Mouse (Mus musculus) thymus, adult 2 months (tissue): ENCODE results near the gene Cast. TPM values are rescaled to one million over a fixed set of nuclear protein-coding genes. Genes with fewer than 3 reads are reported as not detected.

Experiments used
- DNase-seq: peaks from one replicate; pipeline ENCODE4 v3.0.0; 2021
- H3K27ac ChIP-seq: fragments of 200-500 bp; 2 replicates; pipeline ENCODE4 v1.5.1; 2012; ENCODE audit warnings: low read length, control low read depth; ENCODE audit not compliant: control insufficient read depth, insufficient read depth
- H3K27me3 ChIP-seq: fragments of 200-500 bp; 2 replicates; pipeline ENCODE4 v1.6.1; 2012; ENCODE audit warnings: mild to moderate bottlenecking, low read length, moderate library complexity, mixed read lengths; ENCODE audit not compliant: control insufficient read depth, insufficient read depth
- H3K36me3 ChIP-seq: fragments of 200-500 bp; 2 replicates; pipeline ENCODE4 v1.6.1; 2012; ENCODE audit warnings: mild to moderate bottlenecking, low read length, moderate library complexity; ENCODE audit not compliant: control insufficient read depth, insufficient read depth
- H3K4me1 ChIP-seq: fragments of 200-500 bp; replicated peaks from 2 replicates; pipeline ENCODE4 v1.6.1; 2012; ENCODE audit warnings: low read length; ENCODE audit not compliant: control insufficient read depth, insufficient read depth
- H3K4me3 ChIP-seq: fragments of 200-500 bp; 2 replicates; pipeline ENCODE4 v1.5.1; 2012; ENCODE audit warnings: mild to moderate bottlenecking, low read length, control low read depth, moderate library complexity; ENCODE audit not compliant: control insufficient read depth, insufficient read depth
- CTCF ChIP-seq: fragments of 200-500 bp; IDR thresholded peaks from 2 replicates; pipeline ENCODE4 v1.5.1; 2012; ENCODE audit warnings: mild to moderate bottlenecking, control low read depth, low read length, moderate library complexity, borderline replicate concordance; ENCODE audit not compliant: control insufficient read depth, poor library complexity, insufficient read depth; ENCODE audit errors: extremely low read depth
- POLR2A ChIP-seq: fragments of 200-500 bp; IDR thresholded peaks from 2 replicates; pipeline ENCODE4 v1.6.1; 2012; ENCODE audit warnings: mild to moderate bottlenecking, low read length, control low read depth, moderate library complexity; ENCODE audit not compliant: control insufficient read depth, poor library complexity, insufficient read depth; ENCODE audit errors: extremely low read depth
- WGBS: fragments of 180-500 bp; shearing (Covaris S2); methylation state at CpG from one replicate; pipeline ENCODE4 v1.1.7; 2018; 5-methylcytosine and 5-hydroxymethylcytosine counted together
- polyA plus RNA-seq: library from polyadenylated mRNA; depleted of rRNA; stranded (reverse); fragments of >200 nt; gene quantifications from 2 replicates; pipeline ENCODE4 v1.2.3, GENCODE M21; 2012; rRNA removed

Cast gene
- polyA plus RNA-seq, 1 experiment: 12.3 TPM

- DNase-seq: no peak
- H3K27me3 ChIP-seq: no peaks in the 10 kb centered on the region
- TF ChIP-seq CTCF: no peak
- TF ChIP-seq POLR2A: no peak
- over 99% methylated on average over 4 of the region's 4 CpGs for WGBS
- H3K4me3 ChIP-seq: no peak overlapping the region
- no peaks in the 10 kb centered on the region for H3K4me1 ChIP-seq
- H3K36me3 ChIP-seq: peaks cover 69% of the 10 kb centered on the region
- no peak overlapping the region for H3K27ac ChIP-seq
These were observed 74.9 kb downstream of the Cast start for GRCm38 (mm10) chr13:74733726-74734125.

- WGBS: 96% methylated on average over 2 of the region's 2 CpGs
- DNase-seq: no peak
- H3K27me3 ChIP-seq: no peaks in the 10 kb centered on the region
- H3K36me3 ChIP-seq: peaks cover 15% of the 10 kb centered on the region; the same call in 1 of the 2 replicates
- no peak overlapping the region for H3K4me3 ChIP-seq
- no peak overlapping the region for H3K27ac ChIP-seq
- no peaks in the 10 kb centered on the region for H3K4me1 ChIP-seq
- TF ChIP-seq CTCF (no peak), POLR2A (no peak)
These were observed 89.6 kb downstream of the Cast start for GRCm38 (mm10) chr13:74719002-74719401.

- TF ChIP-seq CTCF (no peak), POLR2A (no peak)
- Histone ChIP-seq H3K4me1 (no peaks in the 10 kb centered on the region), H3K27ac (no peak overlapping the region), H3K4me3 (no peak overlapping the region), H3K36me3 (peaks cover 18% of the 10 kb centered on the region), H3K27me3 (no peaks in the 10 kb centered on the region)
- DNase-seq: no peak
- 93% methylated on average over 3 of the region's 3 CpGs for WGBS
These were observed 112.4 kb downstream of the Cast start for GRCm38 (mm10) chr13:74696225-74696624.

GRCm38 (mm10) chr13:74695497-74696193 is 113.0 kb downstream of the Cast start:
- Histone ChIP-seq H3K27ac (no peak overlapping the region), H3K27me3 (no peaks in the 10 kb centered on the region), H3K4me1 (no peaks in the 10 kb centered on the region), H3K4me3 (no peak overlapping the region), H3K36me3 (peaks cover 13% of the 10 kb centered on the region)
- WGBS: 92% methylated on average over 5 of the region's 5 CpGs
- DNase-seq: no peak
- TF ChIP-seq CTCF: no peak

Other genes with a start within 250 kb of the Cast start
- 22.8 and 29.3 TPM in 2 replicates for gene Erap1, start 169.2 kb downstream of the Cast start, polyA plus RNA-seq